Mouse (Mus musculus) cerebellum, adult 2 months (tissue): ENCODE results near the gene Tep1. TPM values are rescaled to one million over a fixed set of nuclear protein-coding genes. Genes with fewer than 3 reads are reported as not detected.

ENCODE experiments used
- DNase-seq, 2 experiments: peaks; one replicate each; pipeline ENCODE4 v3.0.0; 2021
- H3K27ac ChIP-seq: fragments of 200-500 bp; 2 replicates; pipeline ENCODE4 v1.5.1; 2012; ENCODE audit warnings: low read length, control low read depth, inconsistent platforms; ENCODE audit not compliant: insufficient read depth
- H3K27me3 ChIP-seq: fragments of 200-500 bp; 2 replicates; pipeline ENCODE4 v1.6.1; 2012; ENCODE audit warnings: inconsistent platforms, mild to moderate bottlenecking, low read length, moderate library complexity; ENCODE audit not compliant: control insufficient read depth, insufficient read depth
- H3K4me1 ChIP-seq: fragments of 200-500 bp; 2 replicates; pipeline ENCODE4 v1.6.1; 2011; ENCODE audit warnings: low read length; ENCODE audit not compliant: control insufficient read depth, insufficient read depth
- H3K4me3 ChIP-seq: fragments of 200-500 bp; replicated peaks from 2 replicates; pipeline ENCODE3; 2011; ENCODE audit warnings: mild to moderate bottlenecking, low read depth, low read length, control low read depth; ENCODE audit not compliant: insufficient read depth
- CTCF ChIP-seq: fragments of 200-500 bp; IDR thresholded peaks from 2 replicates; pipeline ENCODE4 v1.5.1; 2011; ENCODE audit warnings: low read depth, mild to moderate bottlenecking, control low read depth, low read length, moderate library complexity, borderline replicate concordance; ENCODE audit not compliant: insufficient read depth
- POLR2A ChIP-seq: fragments of 200-500 bp; IDR thresholded peaks from 2 replicates; pipeline ENCODE4 v1.6.1; 2011; ENCODE audit warnings: low read length, control low read depth, borderline replicate concordance; ENCODE audit not compliant: insufficient read depth
- WGBS: fragments of 180-500 bp; shearing (Covaris S2); methylation state at CpG from one replicate; pipeline ENCODE4 v1.1.7; 2018; 5-methylcytosine and 5-hydroxymethylcytosine counted together
- polyA plus RNA-seq: library from polyadenylated mRNA; depleted of rRNA; stranded (reverse); fragments of >200 nt; gene quantifications from 2 replicates; pipeline ENCODE4 v1.2.3, GENCODE M21; 2012

The Tep1 gene
- polyA plus RNA-seq, 1 experiment: 6.4 TPM

DNA sequence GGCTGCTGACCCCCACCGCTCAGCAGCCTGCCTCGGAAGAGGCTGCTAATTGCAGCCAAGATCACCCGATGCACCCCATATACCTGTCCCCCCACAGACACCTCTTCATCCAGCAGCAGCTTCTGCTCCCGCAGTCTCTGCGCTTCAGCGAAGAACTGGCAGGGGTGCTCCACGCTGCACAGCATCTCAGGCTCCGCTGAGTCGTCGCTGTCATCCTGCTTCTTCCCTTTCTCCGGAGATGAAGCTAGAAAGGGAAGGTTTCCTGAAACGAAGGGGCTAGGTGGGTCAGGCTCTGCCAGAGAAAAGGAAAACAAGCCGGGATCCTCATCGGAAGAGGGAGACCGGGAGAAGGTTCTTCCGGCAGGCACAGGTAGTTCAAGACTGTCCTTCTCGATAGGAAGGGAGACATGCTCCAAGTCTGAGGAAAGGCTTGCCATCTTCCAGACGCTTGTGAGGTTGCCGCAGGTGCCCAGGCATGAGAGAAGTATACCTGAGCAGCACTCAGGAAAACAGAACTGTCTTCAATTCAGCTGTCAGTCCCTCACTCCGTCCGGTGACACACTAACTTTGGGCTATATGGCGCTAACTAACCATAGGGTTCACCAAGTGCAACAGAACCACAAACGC is 26.5 kb upstream of the Tep1 start:
- TF ChIP-seq POLR2A (peak; percentile 47; the same call in 1 of the 2 replicates), CTCF (no peak)
- 6% methylated on average over 23 of the region's 23 CpGs for WGBS
- peaks cover 20% of the 10 kb centered on the region for H3K4me1 ChIP-seq
- peak overlapping the region; percentile 97 for H3K27ac ChIP-seq
- H3K27me3 ChIP-seq: no peaks in the 10 kb centered on the region
- peak; percentile 71 to 82 for DNase-seq
- peak overlapping the region; percentile 76 for H3K4me3 ChIP-seq

DNA sequence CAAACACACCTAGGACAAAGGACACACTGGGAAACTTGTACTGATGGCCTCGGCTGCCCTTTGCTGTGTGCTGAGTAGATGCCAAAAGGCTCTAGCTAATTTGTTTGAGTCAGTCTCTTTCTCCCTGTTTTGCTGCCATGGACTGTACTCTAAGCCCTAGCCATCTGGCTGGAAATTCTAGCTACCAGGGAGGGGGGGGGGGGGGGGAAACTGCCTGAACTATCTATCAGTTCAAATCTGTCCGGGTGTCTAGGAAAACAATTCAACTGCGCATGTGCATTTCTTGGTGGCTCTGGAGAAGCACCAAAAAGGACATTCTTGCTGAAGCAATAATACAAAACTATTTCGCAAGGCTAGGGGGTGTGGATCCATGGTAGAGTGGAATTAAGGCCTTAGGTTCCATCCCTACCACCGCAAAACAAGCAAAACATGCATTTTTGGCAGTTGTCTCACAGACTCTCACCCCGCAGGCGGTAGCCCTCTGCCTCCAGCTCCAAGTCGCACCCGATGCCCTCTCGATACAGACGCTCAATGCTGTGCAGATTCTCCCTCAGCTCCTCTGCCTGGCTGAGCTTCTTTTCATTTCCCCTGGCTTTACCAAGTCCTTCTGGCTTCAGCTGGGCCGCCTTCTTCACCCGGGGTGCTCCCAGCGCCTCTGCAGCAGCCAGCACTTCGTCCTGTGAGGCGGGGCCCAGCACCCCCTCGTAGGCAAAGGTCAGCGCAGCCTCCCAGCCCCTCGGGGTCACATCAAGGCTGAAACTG is 25.8 kb upstream of the Tep1 start:
- 2% methylated on average over 19 of the region's 19 CpGs for WGBS
- Histone ChIP-seq H3K4me1 (peaks cover 20% of the 10 kb centered on the region), H3K27me3 (no peaks in the 10 kb centered on the region), H3K4me3 (peak overlapping the region; percentile 76), H3K27ac (peak overlapping the region; percentile 97)
- peak; percentile 85 to 87 for DNase-seq
- TF ChIP-seq CTCF (no peak), POLR2A (peak; percentile 35; the same call in 1 of the 2 replicates)

DNA sequence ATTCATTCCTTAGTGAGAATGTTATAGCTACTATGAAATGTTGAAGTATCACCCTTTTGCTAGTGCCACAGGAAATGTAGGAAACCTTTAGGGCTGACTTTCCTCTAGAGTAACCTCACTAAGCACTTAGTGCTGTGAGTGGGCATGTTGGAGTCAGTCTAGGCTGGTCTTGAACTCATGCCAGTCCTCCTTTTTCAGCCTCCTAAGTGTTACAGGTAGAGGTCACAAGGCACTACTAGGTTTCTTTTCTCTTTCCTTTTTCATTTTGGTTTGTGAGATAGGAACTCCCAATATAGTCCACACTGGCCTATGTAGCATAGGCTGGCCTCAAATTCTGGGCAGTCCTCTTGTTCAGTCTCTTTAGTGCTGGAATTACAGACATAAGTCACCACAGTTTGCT is 25.0 kb upstream of the Tep1 start:
- Histone ChIP-seq H3K4me3 (peak overlapping the region; percentile 76), H3K27me3 (no peaks in the 10 kb centered on the region), H3K4me1 (peaks cover 20% of the 10 kb centered on the region), H3K27ac (peak overlapping the region; percentile 91; the same call in 1 of the 2 replicates)
- DNase-seq: peak; percentile 13 to 36
- TF ChIP-seq POLR2A (no peak), CTCF (no peak)

DNA sequence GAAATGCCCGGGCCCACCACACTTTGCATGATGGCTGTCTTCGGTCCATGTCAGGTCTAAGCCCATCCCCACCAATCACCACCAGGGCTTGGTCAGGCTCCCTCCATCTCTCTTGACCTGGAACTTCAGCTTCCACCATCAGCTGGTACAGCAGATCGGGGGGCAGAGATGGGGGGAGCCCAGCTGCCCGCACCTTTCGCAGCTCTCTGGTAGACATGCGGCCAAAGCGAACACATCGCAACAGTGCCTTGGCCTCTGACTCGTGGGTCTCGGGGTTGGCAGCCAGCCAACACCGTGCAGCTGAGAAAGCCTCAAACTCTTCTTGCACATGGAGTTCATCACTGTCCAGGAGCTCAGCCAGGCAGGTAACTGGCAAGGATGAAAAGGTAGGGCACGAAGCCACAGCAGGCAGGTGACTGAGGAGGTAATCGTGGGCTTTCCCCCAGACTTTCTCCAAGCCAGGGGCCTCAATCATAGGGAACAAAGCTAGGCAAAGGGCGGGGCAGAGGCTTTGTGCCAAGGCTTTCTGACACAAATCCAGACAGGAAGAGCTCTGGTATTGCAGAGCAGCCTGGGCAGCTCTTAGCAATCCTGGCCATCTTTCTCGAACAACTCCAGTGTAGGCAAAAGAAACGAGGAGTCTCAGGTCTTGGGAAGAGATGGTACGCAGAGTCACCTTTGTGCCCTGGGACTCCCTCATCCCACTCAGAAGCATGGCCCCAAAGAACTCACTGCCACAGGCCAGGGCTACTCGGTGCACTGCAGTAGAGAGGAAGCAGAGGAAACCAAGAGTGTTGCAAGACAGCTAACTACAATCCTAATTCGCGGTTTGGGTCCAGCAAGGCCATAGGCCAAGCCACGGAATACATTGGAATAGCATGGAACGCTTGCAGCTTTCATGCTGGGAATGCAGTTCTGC is 22.4 kb upstream of the Tep1 start:
- peak in 1 of 2 experiments; percentile 36 for DNase-seq
- H3K27ac ChIP-seq: no peak overlapping the region
- TF ChIP-seq CTCF (no peak), POLR2A (no peak)
- H3K4me3 ChIP-seq: no peak overlapping the region
- no peaks in the 10 kb centered on the region for H3K27me3 ChIP-seq
- peaks cover 19% of the 10 kb centered on the region for H3K4me1 ChIP-seq
- WGBS: 55% methylated on average over 22 of the region's 22 CpGs

DNA sequence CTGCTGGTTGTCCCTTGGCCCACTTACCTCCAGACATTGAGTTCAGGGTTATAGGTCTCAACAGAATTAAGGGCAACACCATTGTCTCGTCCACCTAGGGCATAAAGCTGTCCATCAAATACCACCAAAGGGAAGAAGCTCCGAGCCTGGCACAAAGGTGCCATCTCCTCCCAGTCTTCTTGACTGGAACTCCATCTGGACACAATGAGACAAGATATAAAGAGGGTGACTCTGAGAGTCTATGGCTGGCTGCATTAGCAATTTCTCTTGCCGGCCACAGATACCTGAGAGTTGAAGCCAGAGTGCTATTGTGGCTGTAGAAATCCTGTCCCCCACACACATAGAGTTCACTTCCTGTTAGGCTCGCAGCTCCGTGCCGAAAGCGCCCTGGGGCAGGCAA is 21.7 kb upstream of the Tep1 start:
- DNase-seq: no peak
- Histone ChIP-seq H3K27me3 (no peaks in the 10 kb centered on the region), H3K4me3 (no peak overlapping the region), H3K27ac (no peak overlapping the region), H3K4me1 (peaks cover 14% of the 10 kb centered on the region)
- 88% methylated on average over 7 of the region's 7 CpGs for WGBS
- no peak for TF ChIP-seq CTCF
- TF ChIP-seq POLR2A: no peak

DNA sequence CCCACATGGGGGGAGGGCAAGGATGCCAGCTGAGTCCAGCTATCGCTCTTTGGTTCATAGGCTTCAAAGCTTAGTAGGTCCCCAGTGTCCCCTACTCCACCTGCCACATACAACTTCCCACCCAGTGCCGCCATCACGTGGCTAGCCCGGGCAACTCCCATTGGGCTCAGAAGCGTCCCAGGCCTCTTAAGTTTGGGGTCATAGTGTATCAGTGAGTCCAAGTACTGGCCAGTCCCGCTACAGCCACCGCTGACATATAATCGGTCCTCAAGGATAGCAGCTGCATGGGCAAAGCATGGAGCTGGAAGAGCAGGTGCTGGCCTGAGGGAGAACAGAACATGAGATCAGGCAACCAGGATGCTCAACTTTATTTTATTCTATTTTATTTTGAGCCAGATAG is 21.3 kb upstream of the Tep1 start:
- WGBS: 94% methylated on average over 8 of the region's 8 CpGs

DNA sequence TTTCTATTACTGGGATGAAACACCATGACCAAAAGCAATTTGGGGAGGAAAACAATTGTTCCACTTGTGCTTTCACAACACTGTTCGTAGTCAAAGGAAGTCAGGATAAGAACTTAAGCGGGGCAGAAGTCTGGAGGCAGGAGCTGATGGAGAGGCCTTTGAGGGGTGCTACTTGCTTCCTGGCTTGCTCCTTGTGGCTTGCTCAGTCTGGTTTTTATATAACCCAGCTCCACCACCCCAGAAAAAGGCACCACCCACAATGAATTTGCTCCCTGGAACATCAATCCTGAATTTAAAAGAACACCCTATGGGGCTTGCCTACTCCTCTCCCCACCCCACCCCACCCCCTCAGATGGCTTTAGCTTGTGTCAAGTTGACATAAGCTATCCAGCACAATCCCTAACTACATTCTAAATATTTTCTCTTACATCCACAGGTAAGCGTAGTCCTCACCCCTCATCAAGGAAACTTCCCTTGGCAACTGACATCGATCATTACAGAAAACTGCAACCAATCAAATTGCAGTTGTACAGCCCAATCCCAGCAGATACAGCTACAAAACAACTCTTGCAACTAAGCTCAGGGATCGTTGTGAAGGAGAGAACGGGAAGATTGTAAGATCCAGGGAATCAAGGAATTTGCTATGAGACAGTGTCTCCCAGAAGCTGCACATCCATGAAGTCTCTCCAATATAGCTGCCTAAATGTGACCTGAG is 6.0 kb upstream of the Tep1 start:
- Histone ChIP-seq H3K4me3 (no peak overlapping the region), H3K27ac (no peak overlapping the region)

More for the DNA sequence above, 21.3 kb upstream of the Tep1 start:
- Histone ChIP-seq H3K27ac (no peak overlapping the region), H3K4me3 (no peak overlapping the region), H3K4me1 (peaks cover 14% of the 10 kb centered on the region), H3K27me3 (no peaks in the 10 kb centered on the region)
- TF ChIP-seq CTCF (no peak), POLR2A (no peak)
- no peak for DNase-seq

More for the DNA sequence above, 6.0 kb upstream of the Tep1 start:
- H3K27me3 ChIP-seq: no peaks in the 10 kb centered on the region
- TF ChIP-seq CTCF (no peak), POLR2A (no peak)
- WGBS: 86% methylated on average over 6 of the region's 6 CpGs
- no peak for DNase-seq
- no peaks in the 10 kb centered on the region for H3K4me1 ChIP-seq
